Mouse (Mus musculus) hematopoietic stem cell, adult 5-6 weeks (primary cell): ENCODE measurements around the gene Tmem182. TPM values are rescaled to one million over a fixed set of nuclear protein-coding genes. Genes with fewer than 3 reads are reported as not detected.

Source experiments
- ATAC-seq, 2 experiments: fragments of 125-278 bp in 1 of 2; replicated peaks in 1 of 2; 2 replicates each; pipeline ENCODE4 v1.8.0; 2016 to 2017; ENCODE audit warnings: inconsistent platforms in 2 of 2, mild to moderate bottlenecking in 2 of 2, moderate number of reproducible peaks in 2 of 2, low read depth in 1 of 2, moderate TSS enrichment in 1 of 2; ENCODE audit not compliant: low FRiP score in 2 of 2, poor library complexity in 2 of 2, severe bottlenecking in 2 of 2, insufficient read depth in 1 of 2, low TSS enrichment in 1 of 2
- total RNA-seq: library from RNA; stranded (forward); fragments of 172-1452, 232-1000 nt; gene quantifications from 2 replicates; pipeline ENCODE4 v1.2.3, GENCODE M21; 2017

Tmem182 gene
- total RNA-seq, 1 experiment from 2014 or later, result not detected

- ATAC-seq, result no peak
Observed at GRCm38 (mm10) chr1:40840605-40841004, 35.2 kb downstream of the Tmem182 start.

- peak; percentile 85 to 91 for ATAC-seq
Observed at GRCm38 (mm10) chr1:40841032-40841761, 35.8 kb downstream of the Tmem182 start.

GRCm38 (mm10) chr1:40844616-40845015 lies 39.2 kb downstream of the Tmem182 start:
- 0 out of 4 replicates have a peak, but pooled peaks of 1 of the 2 experiments have one; percentile 29 for ATAC-seq

GRCm38 (mm10) chr1:40847196-40847938 lies 42.0 kb downstream of the Tmem182 start:
- no peak for ATAC-seq

GRCm38 (mm10) chr1:40851286-40851685 lies 45.9 kb downstream of the Tmem182 start:
- ATAC-seq, result no peak

- ATAC-seq, result no peak
Observed at GRCm38 (mm10) chr1:40855268-40855667, 49.9 kb downstream of the Tmem182 start.

- ATAC-seq, result no peak
Observed at GRCm38 (mm10) chr1:40856846-40857636, 51.6 kb downstream of the Tmem182 start.

- 0 out of 4 replicates have a peak, but pooled peaks of 1 of the 2 experiments have one; percentile 32 for ATAC-seq
Observed at GRCm38 (mm10) chr1:40865043-40865442, 59.6 kb downstream of the Tmem182 start.

- ATAC-seq, result no peak
Observed at GRCm38 (mm10) chr1:40867106-40867505, 61.7 kb downstream of the Tmem182 start.

- no peak for ATAC-seq
Observed at GRCm38 (mm10) chr1:40867651-40868050, 62.2 kb downstream of the Tmem182 start.

- ATAC-seq, result no peak
Observed at GRCm38 (mm10) chr1:40873760-40874455, 68.5 kb downstream of the Tmem182 start.

GRCm38 (mm10) chr1:40874456-40875375 lies 69.3 kb downstream of the Tmem182 start:
- no peak for ATAC-seq

GRCm38 (mm10) chr1:40879051-40879450 lies 73.7 kb downstream of the Tmem182 start:
- ATAC-seq, result no peak

GRCm38 (mm10) chr1:40879526-40879925 lies 74.1 kb downstream of the Tmem182 start:
- ATAC-seq, result no peak

- ATAC-seq, result peak in 1 of 2 experiments; percentile 17; a peak in 1 of 4 replicates
Observed at GRCm38 (mm10) chr1:40880527-40880926, 75.1 kb downstream of the Tmem182 start.

- ATAC-seq, result no peak
Observed at GRCm38 (mm10) chr1:40883856-40884255, 78.5 kb downstream of the Tmem182 start.
